Mouse (Mus musculus) CH12.LX (cell line): ENCODE results near the gene Actr5. TPM values are rescaled to one million over a fixed set of nuclear protein-coding genes. Genes with fewer than 3 reads are reported as not detected.

Experiments used
- DNase-seq: peaks from one replicate; pipeline ENCODE4 v3.0.0-alpha.2; 2013; ENCODE audit errors: extremely low read depth
- H3K27ac ChIP-seq: 2 replicates; pipeline ENCODE4 v1.5.1; 2012; ENCODE audit warnings: low read depth, mild to moderate bottlenecking, control low read depth, moderate library complexity; ENCODE audit not compliant: insufficient read depth
- H3K27me3 ChIP-seq: replicated peaks from 2 replicates; pipeline ENCODE3; 2012; ENCODE audit warnings: inconsistent platforms
- H3K36me3 ChIP-seq, 2 experiments: replicated peaks in 1 of 2; 2 replicates each; pipeline versions ENCODE3 to v1.6.1; 2012; ENCODE audit warnings: inconsistent platforms in 1 of 2, low read length in 1 of 2, mild to moderate bottlenecking in 1 of 2, mixed read lengths in 1 of 2, moderate library complexity in 1 of 2; ENCODE audit not compliant: control insufficient read depth in 1 of 2, insufficient read depth in 1 of 2
- H3K4me1 ChIP-seq, 2 experiments: 2 replicates each; pipeline ENCODE4 v1.6.1; 2012; ENCODE audit warnings: inconsistent platforms in 1 of 2, moderate library complexity in 1 of 2; ENCODE audit not compliant: insufficient read depth in 2 of 2, control insufficient read depth in 1 of 2
- H3K4me2 ChIP-seq: 2 replicates; pipeline ENCODE4 v1.6.1; 2012; ENCODE audit warnings: low read depth, mild to moderate bottlenecking, control low read depth; ENCODE audit not compliant: poor library complexity, insufficient read depth, severe bottlenecking
- H3K4me3 ChIP-seq, 3 experiments: fragments of 150-350 bp in 1 of 3; sonication (generic) in 1 of 3; replicated peaks in 1 of 3; 2 replicates each; pipeline versions ENCODE3 to v1.5.1; 2011 to 2012; ENCODE audit warnings: low read depth in 2 of 3, low read length in 2 of 3, mild to moderate bottlenecking in 2 of 3, moderate library complexity in 2 of 3, control low read depth in 1 of 3, improper control_type of control experiment in 1 of 3, inconsistent platforms in 1 of 3, mixed read lengths in 1 of 3; ENCODE audit not compliant: poor library complexity in 1 of 3
- H3K79me2 ChIP-seq: replicated peaks from 2 replicates; pipeline ENCODE4 v1.6.1; 2012; ENCODE audit warnings: mild to moderate bottlenecking, moderate library complexity; ENCODE audit not compliant: control insufficient read depth, poor library complexity, insufficient read depth, severe bottlenecking; ENCODE audit errors: extremely low read depth
- H3K9ac ChIP-seq: 2 replicates; pipeline ENCODE4 v1.6.1; 2012; ENCODE audit warnings: low read depth, mild to moderate bottlenecking, control low read depth, moderate library complexity; ENCODE audit not compliant: insufficient read depth
- H3K9me3 ChIP-seq: replicated peaks from 2 replicates; pipeline ENCODE3; 2012; ENCODE audit warnings: low read length, inconsistent platforms, mixed read lengths
- BHLHE40 ChIP-seq: IDR thresholded peaks from 2 replicates; pipeline ENCODE4 v1.6.1; 2011; ENCODE audit warnings: mild to moderate bottlenecking, low read depth, low read length, improper control_type of control experiment
- CHD1 ChIP-seq: IDR thresholded peaks from 2 replicates; pipeline ENCODE4 v1.6.1; 2012; ENCODE audit warnings: low read depth, low read length, improper control_type of control experiment, inconsistent platforms
- CHD2 ChIP-seq: IDR thresholded peaks from 2 replicates; pipeline ENCODE4 v1.6.1; 2011; ENCODE audit warnings: low read length, improper control_type of control experiment
- CTCF ChIP-seq, 2 experiments: IDR thresholded peaks in 1 of 2; conservative IDR thresholded peaks in 1 of 2; 2 replicates each; pipeline ENCODE4 v1.5.1; 2011 to 2012; ENCODE audit warnings: low read depth in 2 of 2, low read length in 2 of 2, improper control_type of control experiment in 1 of 2, inconsistent platforms in 1 of 2, mild to moderate bottlenecking in 1 of 2, moderate library complexity in 1 of 2
- E2F4 ChIP-seq: IDR thresholded peaks from 2 replicates; pipeline ENCODE4 v1.6.1; 2011; ENCODE audit warnings: low read depth, low read length, improper control_type of control experiment; ENCODE audit not compliant: insufficient replicate concordance
- ELF1 ChIP-seq: IDR thresholded peaks from 2 replicates; pipeline ENCODE4 v1.6.1; 2014; ENCODE audit warnings: low read depth, mild to moderate bottlenecking, inconsistent platforms, low read length, improper control_type of control experiment
- EP300 ChIP-seq: IDR thresholded peaks from 2 replicates; pipeline ENCODE4 v1.6.1; 2011; ENCODE audit warnings: low read length, improper control_type of control experiment
- ETS1 ChIP-seq: conservative IDR thresholded peaks from 2 replicates; pipeline ENCODE4 v1.6.1; 2012; ENCODE audit warnings: low read depth, mild to moderate bottlenecking, inconsistent platforms, low read length, improper control_type of control experiment, moderate library complexity
- IRF4 ChIP-seq: IDR thresholded peaks from 2 replicates; pipeline ENCODE4 v1.6.1; 2014; ENCODE audit warnings: low read depth, mild to moderate bottlenecking, inconsistent platforms, low read length, improper control_type of control experiment
- JUN ChIP-seq: IDR thresholded peaks from 2 replicates; pipeline ENCODE4 v1.6.1; 2011; ENCODE audit warnings: low read depth, mild to moderate bottlenecking, low read length, improper control_type of control experiment, moderate library complexity; ENCODE audit not compliant: insufficient read depth
- JUND ChIP-seq: conservative IDR thresholded peaks from 2 replicates; pipeline ENCODE4 v1.6.1; 2011; ENCODE audit warnings: low read depth, low read length, improper control_type of control experiment
- KAT2A ChIP-seq: IDR thresholded peaks from 2 replicates; pipeline ENCODE4 v1.6.1; 2012; ENCODE audit warnings: low read length, improper control_type of control experiment, inconsistent platforms; ENCODE audit not compliant: insufficient replicate concordance
- MAFK ChIP-seq: IDR thresholded peaks from 2 replicates; pipeline ENCODE4 v1.6.1; 2011; ENCODE audit warnings: low read length, improper control_type of control experiment; ENCODE audit not compliant: insufficient replicate concordance
- MAX ChIP-seq: IDR thresholded peaks from 2 replicates; pipeline ENCODE4 v1.6.1; 2011; ENCODE audit warnings: low read length, improper control_type of control experiment
- MAZ ChIP-seq: IDR thresholded peaks from 2 replicates; pipeline ENCODE4 v1.6.1; 2012; ENCODE audit warnings: low read depth, mild to moderate bottlenecking, inconsistent platforms, low read length, improper control_type of control experiment, moderate library complexity
- MEF2A ChIP-seq: IDR thresholded peaks from 2 replicates; pipeline ENCODE4 v1.6.1; 2014; ENCODE audit warnings: low read depth, mild to moderate bottlenecking, inconsistent platforms, low read length, improper control_type of control experiment, borderline replicate concordance
- MXI1 ChIP-seq: IDR thresholded peaks from 2 replicates; pipeline ENCODE4 v1.6.1; 2011; ENCODE audit warnings: mild to moderate bottlenecking, low read depth, low read length, improper control_type of control experiment
- NELFE ChIP-seq: IDR thresholded peaks from 2 replicates; pipeline ENCODE4 v1.6.1; 2011; ENCODE audit warnings: low read depth, low read length, improper control_type of control experiment
- NRF1 ChIP-seq: IDR thresholded peaks from 2 replicates; pipeline ENCODE4 v1.6.1; 2014; ENCODE audit warnings: low read depth, mild to moderate bottlenecking, inconsistent platforms, low read length, improper control_type of control experiment, moderate library complexity
- PAX5 ChIP-seq: IDR thresholded peaks from 2 replicates; pipeline ENCODE4 v1.6.1; 2012; ENCODE audit warnings: low read length, inconsistent platforms, mixed read lengths
- POLR2AphosphoS2 ChIP-seq: IDR thresholded peaks from 2 replicates; pipeline ENCODE4 v1.6.1; 2011; ENCODE audit warnings: low read depth, low read length, improper control_type of control experiment
- RAD21 ChIP-seq: IDR thresholded peaks from 2 replicates; pipeline ENCODE4 v1.6.1; 2011; ENCODE audit warnings: low read depth, mild to moderate bottlenecking, low read length, improper control_type of control experiment, moderate library complexity
- SIN3A ChIP-seq: IDR thresholded peaks from 2 replicates; pipeline ENCODE4 v1.6.1; 2012; ENCODE audit warnings: low read length, improper control_type of control experiment, inconsistent platforms
- SMC3 ChIP-seq: IDR thresholded peaks from 2 replicates; pipeline ENCODE4 v1.6.1; 2011; ENCODE audit warnings: low read depth, low read length, improper control_type of control experiment
- TBP ChIP-seq: conservative IDR thresholded peaks from 2 replicates; pipeline ENCODE4 v1.6.1; 2011; ENCODE audit warnings: low read depth, low read length, improper control_type of control experiment
- TCF12 ChIP-seq: IDR thresholded peaks from 2 replicates; pipeline ENCODE4 v1.6.1; 2014; ENCODE audit warnings: low read depth, mild to moderate bottlenecking, inconsistent platforms, low read length, improper control_type of control experiment
- UBTF ChIP-seq: IDR thresholded peaks from 2 replicates; pipeline ENCODE4 v1.6.1; 2012; ENCODE audit warnings: low read depth, mild to moderate bottlenecking, inconsistent platforms, low read length, improper control_type of control experiment, moderate library complexity
- USF1 ChIP-seq: IDR thresholded peaks from 2 replicates; pipeline ENCODE4 v1.6.1; 2014; ENCODE audit warnings: low read depth, mild to moderate bottlenecking, inconsistent platforms, low read length, improper control_type of control experiment
- USF2 ChIP-seq: conservative IDR thresholded peaks from 2 replicates; pipeline ENCODE4 v1.6.1; 2011; ENCODE audit warnings: low read depth, low read length, improper control_type of control experiment
- ZC3H11A ChIP-seq: IDR thresholded peaks from 2 replicates; pipeline ENCODE4 v1.6.1; 2012; ENCODE audit warnings: low read depth, mild to moderate bottlenecking, inconsistent platforms, low read length, improper control_type of control experiment
- ZKSCAN1 ChIP-seq: IDR thresholded peaks from 2 replicates; pipeline ENCODE4 v1.6.1; 2012; ENCODE audit warnings: low read depth, inconsistent platforms, low read length, improper control_type of control experiment, borderline replicate concordance
- ZMIZ1 ChIP-seq: IDR thresholded peaks from 2 replicates; pipeline ENCODE4 v1.6.1; 2012; ENCODE audit warnings: low read depth, mild to moderate bottlenecking, inconsistent platforms, low read length, improper control_type of control experiment
- ZNF384 ChIP-seq: IDR thresholded peaks from 2 replicates; pipeline ENCODE4 v1.6.1; 2012; ENCODE audit warnings: low read depth, low read length, improper control_type of control experiment, inconsistent platforms
- dilution Hi-C: fragments of 300-500 bp; cut with MboI; formaldehyde crosslinking; loops from 2 replicates; pipeline ENCODE4 v1.14.3; 2020; ENCODE audit warnings: low sequenced_read_pairs; ENCODE audit not compliant: extremely low pct_unique_long_range_greater_than_20kb, extremely low pct_ligation_motif_present
- in situ Hi-C: fragments of 300-500 bp; cut with MboI; formaldehyde crosslinking; loops from 3 replicates; pipeline ENCODE4 v1.14.3; 2019; ENCODE audit warnings: low sequenced_read_pairs, low pct_ligation_motif_present, low pct_unique_long_range_greater_than_20kb, mixed read lengths
- polyA plus RNA-seq: library from polyadenylated mRNA; unstranded; fragments of >175 nt; gene quantifications from 2 replicates; pipeline ENCODE4 v1.2.1, GENCODE M21; 2012; ENCODE audit warnings: low read depth; ENCODE audit not compliant: insufficient read length
- total RNA-seq, 2 experiments: library from RNA; depleted of rRNA; stranded (reverse); fragments of 300-350 nt in 1 of 2; fragments of >200 nt in 1 of 2; gene quantifications; 2 replicates each; pipeline ENCODE4 v1.2.3; 2012 to 2014

The Actr5 gene
- total and polyA plus RNA-seq, 3 experiments = 13.9 to 20.3 (median 19.8) TPM

- TF ChIP-seq CHD2 = peak; percentile 62
- TF ChIP-seq ETS1 = no peak
- peak; percentile 29; the same call in 1 of the 2 replicates for TF ChIP-seq MAX
- 0 out of 2 replicates have a peak, but pooled peaks have one; percentile 33 for TF ChIP-seq MEF2A
- TF ChIP-seq NELFE = no peak
- no peak for TF ChIP-seq JUN
- TF ChIP-seq SMC3 = peak; percentile 34
- TF ChIP-seq PAX5 = no peak
- no peak for TF ChIP-seq EP300
- TF ChIP-seq TBP = no peak
- no peak for TF ChIP-seq USF1
- no peak for TF ChIP-seq MAFK
- no peak for TF ChIP-seq IRF4
- TF ChIP-seq ZNF384 = no peak
- TF ChIP-seq MAZ = no peak
- peak; percentile 19; the same call in 1 of the 2 replicates for TF ChIP-seq NRF1
- no peak for TF ChIP-seq POLR2AphosphoS2
- TF ChIP-seq KAT2A = no peak
- no peak for TF ChIP-seq ZC3H11A
- peak; percentile 1 for TF ChIP-seq RAD21
- peak; percentile 71; the same call in 1 of the 2 replicates for TF ChIP-seq CHD1
- TF ChIP-seq MXI1 = peak; percentile 69
- TF ChIP-seq TCF12 = 0 out of 2 replicates have a peak, but pooled peaks have one; percentile 2
- no peak for TF ChIP-seq SIN3A
- TF ChIP-seq ZKSCAN1 = no peak
- no peak for TF ChIP-seq USF2
- no peak for TF ChIP-seq ZMIZ1
- TF ChIP-seq UBTF = no peak
- TF ChIP-seq CTCF (conservative IDR thresholded peaks at IDR 0.05 in 1 of 2, IDR thresholded peaks at IDR 0.05 in 1 of 2; ENCODE audit: low read depth in 2 of 2, low read length in 2 of 2) = peak in 1 of 2 experiments; percentile 45; a peak in 2 of 4 replicates
- TF ChIP-seq E2F4 = no peak
- TF ChIP-seq JUND = no peak
- no peak for TF ChIP-seq ELF1
- no peak; the same call in 1 of the 2 replicates for TF ChIP-seq BHLHE40
- peak overlapping the region; percentile 83 for H3K27ac ChIP-seq
- DNase-seq = no peak
- H3K27me3 ChIP-seq = no peaks in the 10 kb centered on the region
- peaks cover 5 to 48% of the 10 kb centered on the region in 2 experiments for H3K36me3 ChIP-seq
- peak overlapping the region; percentile 82 for H3K9ac ChIP-seq
- peaks cover 14 to 47% of the 10 kb centered on the region in 2 experiments for H3K4me1 ChIP-seq
- dilution Hi-C loops (no loop called here), in situ Hi-C loops (loop anchor here (5.0 to 10.0 kb wide), 2 partner anchors 47 to 64 kb away; no protein-coding TSS in a partner anchor)
- H3K4me2 ChIP-seq = peak overlapping the region; percentile 87
- H3K4me3 ChIP-seq = peak overlapping the region; percentile 85 to 97 (median 96)
- peaks cover 8% of the 10 kb centered on the region for H3K9me3 ChIP-seq
- H3K79me2 ChIP-seq = peaks cover 58% of the 10 kb centered on the region
Observed at GRCm38 (mm10) chr2:158667671-158668432, 43.2 kb downstream of the Actr5 start.
